Mouse (Mus musculus): ENCODE data around the gene Rc3h2.

DNA sequence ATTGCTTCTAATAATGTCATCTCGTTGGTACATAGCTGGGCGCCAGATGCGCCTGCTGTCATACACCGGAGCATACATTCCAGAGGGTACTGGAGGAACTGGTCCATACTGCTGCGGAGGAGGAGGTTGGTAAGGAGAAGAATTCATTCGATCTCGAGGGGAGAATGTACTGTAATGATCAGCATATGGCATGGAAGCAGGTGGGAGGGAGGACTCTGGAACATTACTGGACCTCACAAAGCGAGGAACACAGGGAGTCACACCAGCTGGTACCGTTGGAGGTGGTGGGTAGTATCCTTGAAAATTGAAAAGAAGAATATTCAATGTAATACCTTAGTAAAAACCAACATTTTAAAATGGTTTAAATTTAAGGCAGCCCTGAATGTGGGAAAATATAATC, 39.8 kb downstream of the Rc3h2 start:
- no peak for TF ChIP-seq HCFC1 (IDR thresholded peaks at IDR 0.05; ENCODE audit: borderline replicate concordance, insufficient read depth, low read length)
- TF ChIP-seq CHD2 (IDR thresholded peaks at IDR 0.05; ENCODE audit: low read depth, low read length): no peak

Data from ES-E14 (cell line).